Mouse (Mus musculus) embryo, embryonic 11 days (tissue): ENCODE results near the gene Zap70.

ENCODE experiments used
- DNase-seq: peaks from one replicate; pipeline ENCODE4 v3.0.0-alpha.2; 2015

Zap70 gene

GRCm38 (mm10) chr1:36761568-36761967 is at the start of gene Zap70:
Gene Zap70 (plus strand): TSS chr1:36761798.
- no peak for DNase-seq

- no peak for DNase-seq
Observed at GRCm38 (mm10) chr1:36714311-36714710, 47.3 kb upstream of the Zap70 start, which contains the start of gene Actr1b. Gene Actr1b (minus strand): TSS chr1:36714422.

- no peak for DNase-seq
Observed at GRCm38 (mm10) chr1:36718786-36719185, 42.8 kb upstream of the Zap70 start.

GRCm38 (mm10) chr1:36723146-36724056 is 38.2 kb upstream of the Zap70 start:
- peak; percentile 37 for DNase-seq

GRCm38 (mm10) chr1:36724057-36724431 is 37.6 kb upstream of the Zap70 start:
- DNase-seq, result no peak

GRCm38 (mm10) chr1:36737300-36737699 is 24.3 kb upstream of the Zap70 start:
- peak; percentile 89 for DNase-seq

- DNase-seq, result no peak
Observed at GRCm38 (mm10) chr1:36739231-36739630, 22.4 kb upstream of the Zap70 start.

GRCm38 (mm10) chr1:36743046-36743445 is 18.6 kb upstream of the Zap70 start:
- no peak for DNase-seq

- peak; percentile 76 for DNase-seq
Observed at GRCm38 (mm10) chr1:36744268-36744944, 17.2 kb upstream of the Zap70 start.

- no peak for DNase-seq
Observed at GRCm38 (mm10) chr1:36745661-36746060, 15.9 kb upstream of the Zap70 start.

GRCm38 (mm10) chr1:36746452-36746851 is 15.1 kb upstream of the Zap70 start:
- DNase-seq, result peak; percentile 56

- DNase-seq, result no peak
Observed at GRCm38 (mm10) chr1:36753932-36754675, 7.5 kb upstream of the Zap70 start.

GRCm38 (mm10) chr1:36758553-36758952 is 3.0 kb upstream of the Zap70 start:
- no peak for DNase-seq

GRCm38 (mm10) chr1:36759076-36759475 is 2.5 kb upstream of the Zap70 start:
- no peak for DNase-seq

GRCm38 (mm10) chr1:36760401-36760800 is 1.2 kb upstream of the Zap70 start:
- DNase-seq, result no peak

- DNase-seq, result no peak
Observed at GRCm38 (mm10) chr1:36761061-36761460, 537 bp upstream of the Zap70 start.

GRCm38 (mm10) chr1:36766431-36767205 is 5.0 kb downstream of the Zap70 start:
- DNase-seq, result no peak

- no peak for DNase-seq
Observed at GRCm38 (mm10) chr1:36767321-36767720, 5.7 kb downstream of the Zap70 start.

- no peak for DNase-seq
Observed at GRCm38 (mm10) chr1:36768786-36769185, 7.2 kb downstream of the Zap70 start.

- no peak for DNase-seq
Observed at GRCm38 (mm10) chr1:36769951-36770350, 8.4 kb downstream of the Zap70 start.

GRCm38 (mm10) chr1:36770998-36771397 is 9.4 kb downstream of the Zap70 start:
- DNase-seq, result peak; percentile 35

- DNase-seq, result no peak
Observed at GRCm38 (mm10) chr1:36772198-36772934, 10.8 kb downstream of the Zap70 start.
